Mouse (Mus musculus): ENCODE measurements around the gene Map4k2. TPM values are rescaled to one million over a fixed set of nuclear protein-coding genes. Genes with fewer than 3 reads are reported as not detected.

Gene Map4k2
- polyA plus RNA-seq, 1 experiment from 2014 or later = 20.1 TPM

GRCm38 (mm10) chr19:6302114-6302513, 38.8 kb upstream of the Map4k2 start:
- H3K27me3 ChIP-seq (ENCODE audit: control insufficient read depth, insufficient read depth, low read depth, low read length) = no peaks in the 10 kb centered on the region
- H3K9me3 ChIP-seq (replicated peaks; ENCODE audit: control insufficient read depth, low read length, poor library complexity, severe bottlenecking) = no peaks in the 10 kb centered on the region
- no peak for ATAC-seq
- H3K9ac ChIP-seq (ENCODE audit: low read depth, low read length) = no peak overlapping the region
- WGBS = 97% methylated on average over 5 of the region's 5 CpGs
- peaks cover 2% of the 10 kb centered on the region; the same call in 1 of the 2 replicates for H3K4me1 ChIP-seq (ENCODE audit: control insufficient read depth, insufficient read depth, low read length)
- H3K4me3 ChIP-seq (ENCODE audit: low read depth, low read length) = no peak overlapping the region
- no peak overlapping the region for H3K27ac ChIP-seq (ENCODE audit: low read length)
- peaks cover 15% of the 10 kb centered on the region for H3K36me3 ChIP-seq (ENCODE audit: control insufficient read depth, insufficient read depth, low read length)
- H3K4me2 ChIP-seq (ENCODE audit: low read length) = no peak overlapping the region

GRCm38 (mm10) chr19:6302522-6302921, 38.4 kb upstream of the Map4k2 start:
- H3K9me3 ChIP-seq (replicated peaks; ENCODE audit: control insufficient read depth, low read length, poor library complexity, severe bottlenecking) = no peaks in the 10 kb centered on the region
- H3K27me3 ChIP-seq (ENCODE audit: control insufficient read depth, insufficient read depth, low read depth, low read length) = no peaks in the 10 kb centered on the region
- no peak for ATAC-seq
- H3K4me1 ChIP-seq (ENCODE audit: control insufficient read depth, insufficient read depth, low read length) = peaks cover 2% of the 10 kb centered on the region; the same call in 1 of the 2 replicates
- peaks cover 12% of the 10 kb centered on the region for H3K36me3 ChIP-seq (ENCODE audit: control insufficient read depth, insufficient read depth, low read length)
- H3K9ac ChIP-seq (ENCODE audit: low read depth, low read length) = no peak overlapping the region
- no peak overlapping the region for H3K27ac ChIP-seq (ENCODE audit: low read length)
- no peak overlapping the region for H3K4me3 ChIP-seq (ENCODE audit: low read depth, low read length)
- 51% methylated on average over 4 of the region's 4 CpGs for WGBS
- H3K4me2 ChIP-seq (ENCODE audit: low read length) = no peak overlapping the region

- Histone ChIP-seq H3K9ac (ENCODE audit: low read depth, low read length) (no peak overlapping the region), H3K36me3 (ENCODE audit: control insufficient read depth, insufficient read depth, low read length) (0 out of 2 replicates have a peak, but pooled peaks cover 2% of the 10 kb centered on the region), H3K4me1 (ENCODE audit: control insufficient read depth, insufficient read depth, low read length) (peaks cover 2% of the 10 kb centered on the region; the same call in 1 of the 2 replicates), H3K27ac (ENCODE audit: low read length) (no peak overlapping the region), H3K4me3 (ENCODE audit: low read depth, low read length) (no peak overlapping the region), H3K9me3 (replicated peaks; ENCODE audit: control insufficient read depth, low read length, poor library complexity, severe bottlenecking) (no peaks in the 10 kb centered on the region), H3K4me2 (ENCODE audit: low read length) (no peak overlapping the region), H3K27me3 (ENCODE audit: control insufficient read depth, insufficient read depth, low read depth, low read length) (peaks cover 2% of the 10 kb centered on the region; the same call in 1 of the 2 replicates)
- no peak for ATAC-seq
- WGBS = 84% methylated on average over 6 of the region's 6 CpGs
These were observed 37.1 kb upstream of the Map4k2 start for GRCm38 (mm10) chr19:6303831-6304230.

- no peak for ATAC-seq
- H3K9ac ChIP-seq (ENCODE audit: low read depth, low read length) = no peak overlapping the region
- 29% methylated on average over 5 of the region's 5 CpGs for WGBS
These were observed 36.0 kb upstream of the Map4k2 start for GRCm38 (mm10) chr19:6304787-6305516.

GRCm38 (mm10) chr19:6305517-6306115, 35.3 kb upstream of the Map4k2 start:
- peak overlapping the region; percentile 63; the same call in 1 of the 2 replicates for H3K9ac ChIP-seq (ENCODE audit: low read depth, low read length)
- ATAC-seq = no peak
- WGBS = 56% methylated on average over 8 of the region's 8 CpGs
- no peaks in the 10 kb centered on the region for H3K36me3 ChIP-seq (ENCODE audit: control insufficient read depth, insufficient read depth, low read length)
- H3K4me3 ChIP-seq (ENCODE audit: low read depth, low read length) = peak overlapping the region; percentile 52
- H3K4me2 ChIP-seq (ENCODE audit: low read length) = peak overlapping the region; percentile 66
- H3K4me1 ChIP-seq (ENCODE audit: control insufficient read depth, insufficient read depth, low read length) = peaks cover 2% of the 10 kb centered on the region; the same call in 1 of the 2 replicates
- H3K27ac ChIP-seq (ENCODE audit: low read length) = no peak overlapping the region
- H3K9me3 ChIP-seq (replicated peaks; ENCODE audit: control insufficient read depth, low read length, poor library complexity, severe bottlenecking) = no peaks in the 10 kb centered on the region
- peaks cover 2% of the 10 kb centered on the region; the same call in 1 of the 2 replicates for H3K27me3 ChIP-seq (ENCODE audit: control insufficient read depth, insufficient read depth, low read depth, low read length)

More at GRCm38 (mm10) chr19:6304787-6305516, 36.0 kb upstream of the Map4k2 start:
- Histone ChIP-seq H3K27ac (ENCODE audit: low read length) (no peak overlapping the region), H3K4me3 (ENCODE audit: low read depth, low read length) (no peak overlapping the region), H3K27me3 (ENCODE audit: control insufficient read depth, insufficient read depth, low read depth, low read length) (peaks cover 2% of the 10 kb centered on the region; the same call in 1 of the 2 replicates), H3K4me1 (ENCODE audit: control insufficient read depth, insufficient read depth, low read length) (peaks cover 2% of the 10 kb centered on the region; the same call in 1 of the 2 replicates), H3K9me3 (replicated peaks; ENCODE audit: control insufficient read depth, low read length, poor library complexity, severe bottlenecking) (no peaks in the 10 kb centered on the region), H3K4me2 (ENCODE audit: low read length) (no peak overlapping the region), H3K36me3 (ENCODE audit: control insufficient read depth, insufficient read depth, low read length) (0 out of 2 replicates have a peak, but pooled peaks cover 2% of the 10 kb centered on the region)

- H3K27ac ChIP-seq (ENCODE audit: low read length) = no peak within 1 kb of the TSS
- H3K9me3 ChIP-seq (replicated peaks; ENCODE audit: control insufficient read depth, low read length, poor library complexity, severe bottlenecking) = no peaks in the 10 kb centered on the region
- H3K9ac ChIP-seq (ENCODE audit: low read depth, low read length) = peak within 1 kb of the TSS; percentile 63
- H3K4me2 ChIP-seq (ENCODE audit: low read length) = peak within 1 kb of the TSS; percentile 66
- peaks cover 2% of the 10 kb centered on the region; the same call in 1 of the 2 replicates for H3K4me1 ChIP-seq (ENCODE audit: control insufficient read depth, insufficient read depth, low read length)
- 2% methylated on average over 37 of the region's 38 CpGs for WGBS
- no peaks in the 10 kb centered on the region for H3K36me3 ChIP-seq (ENCODE audit: control insufficient read depth, insufficient read depth, low read length)
- ATAC-seq = peak; percentile 68
- H3K4me3 ChIP-seq (ENCODE audit: low read depth, low read length) = peak within 1 kb of the TSS; percentile 52
- H3K27me3 ChIP-seq (ENCODE audit: control insufficient read depth, insufficient read depth, low read depth, low read length) = peaks cover 2% of the 10 kb centered on the region; the same call in 1 of the 2 replicates
These were observed 34.8 kb upstream of the Map4k2 start, which contains the start of gene Cdc42bpg for GRCm38 (mm10) chr19:6306137-6306551. Cdc42bpg (plus strand) TSS chr19:6306456.

GRCm38 (mm10) chr19:6306586-6306985, 34.3 kb upstream of the Map4k2 start:
- Histone ChIP-seq H3K27me3 (ENCODE audit: control insufficient read depth, insufficient read depth, low read depth, low read length) (peaks cover 2% of the 10 kb centered on the region; the same call in 1 of the 2 replicates), H3K4me3 (ENCODE audit: low read depth, low read length) (peak overlapping the region; percentile 52), H3K4me2 (ENCODE audit: low read length) (peak overlapping the region; percentile 66), H3K9me3 (replicated peaks; ENCODE audit: control insufficient read depth, low read length, poor library complexity, severe bottlenecking) (no peaks in the 10 kb centered on the region), H3K4me1 (ENCODE audit: control insufficient read depth, insufficient read depth, low read length) (peaks cover 2% of the 10 kb centered on the region; the same call in 1 of the 2 replicates), H3K36me3 (ENCODE audit: control insufficient read depth, insufficient read depth, low read length) (no peaks in the 10 kb centered on the region), H3K9ac (ENCODE audit: low read depth, low read length) (peak overlapping the region; percentile 63), H3K27ac (ENCODE audit: low read length) (no peak overlapping the region)
- peak; percentile 69 for ATAC-seq
- whole genome bisulfite sequencing = under 1% methylated on average over 32 of the region's 34 CpGs

GRCm38 (mm10) chr19:6307733-6308531, 33.0 kb upstream of the Map4k2 start:
- Histone ChIP-seq H3K27ac (ENCODE audit: low read length) (no peak overlapping the region), H3K27me3 (ENCODE audit: control insufficient read depth, insufficient read depth, low read depth, low read length) (peaks cover 2% of the 10 kb centered on the region; the same call in 1 of the 2 replicates), H3K36me3 (ENCODE audit: control insufficient read depth, insufficient read depth, low read length) (no peaks in the 10 kb centered on the region), H3K9me3 (replicated peaks; ENCODE audit: control insufficient read depth, low read length, poor library complexity, severe bottlenecking) (no peaks in the 10 kb centered on the region), H3K4me2 (ENCODE audit: low read length) (no peak overlapping the region), H3K9ac (ENCODE audit: low read depth, low read length) (no peak overlapping the region), H3K4me3 (ENCODE audit: low read depth, low read length) (no peak overlapping the region), H3K4me1 (ENCODE audit: control insufficient read depth, insufficient read depth, low read length) (peaks cover 2% of the 10 kb centered on the region; the same call in 1 of the 2 replicates)
- ATAC-seq = no peak
- WGBS = 90% methylated on average over 9 of the region's 9 CpGs
